Mouse (Mus musculus): ENCODE measurements at regions not wholly inside any gene's neighbourhood (a gene's known extent, or its start where the extent isn't known, plus 50 kb on each side); places are given as distances from the start of the nearest gene placed in this dataset.
A peak's percentile ranks its signal among the peaks of the same experiment; 100 is the strongest.

DNA sequence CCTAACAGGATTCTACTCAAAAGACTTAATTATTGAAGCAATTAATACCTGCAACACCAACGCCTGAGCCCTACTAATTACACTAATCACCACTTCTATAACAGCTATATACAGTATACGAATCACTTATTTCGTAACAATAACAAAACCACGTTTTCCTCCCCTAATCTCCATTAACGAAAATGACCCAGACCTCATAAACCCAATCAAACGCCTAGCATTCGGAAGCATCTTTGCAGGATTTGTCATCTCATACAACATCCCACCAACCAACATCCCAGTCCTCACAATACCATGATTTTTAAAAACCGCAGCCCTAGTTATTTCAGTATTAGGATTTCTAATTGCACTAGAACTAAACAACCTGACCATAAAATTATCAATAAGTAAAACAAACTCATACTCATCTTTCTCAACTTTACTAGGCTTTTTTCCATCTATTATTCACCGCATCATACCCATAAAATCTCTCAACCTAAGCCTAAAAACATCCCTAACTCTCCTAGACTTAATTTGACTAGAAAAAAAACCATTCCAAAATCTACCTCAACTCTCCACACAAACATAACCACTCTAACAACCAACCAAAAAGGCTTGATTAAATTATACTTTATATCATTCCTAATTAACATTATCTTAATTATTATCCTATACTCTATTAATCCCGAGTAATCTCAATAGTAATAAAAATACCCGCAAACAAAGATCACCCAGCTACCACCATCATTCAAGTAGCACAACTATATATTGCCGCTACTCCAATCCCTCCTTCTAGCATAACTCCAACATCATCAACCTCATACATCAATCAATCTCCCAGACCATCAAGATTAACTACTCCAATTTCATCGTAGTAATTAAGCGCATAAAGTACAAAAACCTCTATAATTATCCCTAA lies 830.9 kb upstream of the Tyrp1 start:
- H3K4me1 ChIP-seq: no peaks in the 10 kb centered on the region
- H3K9me3 ChIP-seq: no peaks in the 10 kb centered on the region
- ATAC-seq (ENCODE audit: extremely low read depth, insufficient number of reproducible peaks, low FRiP score, low TSS enrichment): peak; percentile 100
- H3K36me3 ChIP-seq: no peaks in the 10 kb centered on the region
- 80% methylated on average over 14 of the region's 14 CpGs for WGBS
- no peak overlapping the region for H3K9ac ChIP-seq
- no peak overlapping the region for H3K4me3 ChIP-seq
- no peak overlapping the region for H3K27ac ChIP-seq (replicated peaks)
- H3K4me2 ChIP-seq: no peak overlapping the region
- no peaks in the 10 kb centered on the region for H3K27me3 ChIP-seq (replicated peaks)

DNA sequence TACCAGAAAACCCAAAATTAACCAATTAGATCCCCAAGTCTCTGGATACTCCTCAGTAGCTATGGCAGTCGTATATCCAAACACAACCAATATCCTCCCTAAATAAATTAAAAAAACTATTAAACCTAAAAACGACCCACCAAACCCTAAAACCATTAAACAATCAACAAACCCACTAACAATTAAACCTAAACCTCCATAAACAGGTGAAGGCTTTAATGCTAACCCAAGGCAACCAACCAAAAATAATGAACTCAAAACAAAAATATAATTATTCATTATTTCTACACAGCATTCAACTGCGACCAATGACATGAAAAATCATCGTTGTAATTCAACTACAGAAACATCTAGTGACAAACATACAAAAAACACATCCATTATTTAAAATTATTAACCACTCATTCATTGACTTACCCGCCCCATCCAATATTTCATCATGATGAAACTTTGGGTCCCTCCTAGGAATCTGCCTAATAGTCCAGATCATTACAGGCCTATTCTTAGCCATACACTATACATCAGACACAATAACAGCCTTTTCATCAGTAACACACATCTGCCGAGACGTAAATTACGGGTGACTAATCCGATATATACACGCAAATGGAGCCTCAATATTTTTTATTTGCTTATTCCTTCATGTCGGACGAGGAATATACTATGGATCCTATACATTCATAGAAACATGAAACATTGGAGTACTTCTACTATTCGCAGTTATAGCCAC lies 830.1 kb upstream of the Tyrp1 start:
- H3K9me3 ChIP-seq: no peaks in the 10 kb centered on the region; the same call in 1 of the 2 replicates
- WGBS: 75% methylated on average over 13 of the region's 13 CpGs
- no peak overlapping the region for H3K4me2 ChIP-seq

DNA sequence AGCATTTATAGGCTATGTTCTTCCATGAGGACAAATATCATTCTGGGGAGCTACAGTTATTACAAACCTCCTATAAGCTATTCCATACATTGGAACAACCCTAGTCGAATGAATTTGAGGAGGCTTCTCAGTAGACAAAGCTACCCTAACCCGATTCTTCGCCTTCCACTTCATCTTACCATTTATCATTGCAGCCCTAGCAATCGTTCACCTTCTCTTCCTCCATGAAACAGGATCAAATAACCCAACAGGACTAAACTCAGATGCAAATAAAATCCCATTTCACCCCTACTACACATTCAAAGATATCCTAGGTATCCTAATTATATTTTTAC lies 829.6 kb upstream of the Tyrp1 start:
- 79% methylated on average over 4 of the region's 4 CpGs for WGBS
- no peaks in the 10 kb centered on the region for H3K27me3 ChIP-seq (replicated peaks)
- H3K9ac ChIP-seq: no peak overlapping the region
- ATAC-seq (ENCODE audit: extremely low read depth, insufficient number of reproducible peaks, low FRiP score, low TSS enrichment): no peak
- no peak overlapping the region for H3K4me2 ChIP-seq
- no peak overlapping the region for H3K4me3 ChIP-seq
- H3K9me3 ChIP-seq: no peaks in the 10 kb centered on the region; the same call in 1 of the 2 replicates
- H3K27ac ChIP-seq (replicated peaks): no peak overlapping the region
- H3K36me3 ChIP-seq: no peaks in the 10 kb centered on the region
- no peaks in the 10 kb centered on the region for H3K4me1 ChIP-seq

More for the DNA sequence above, 830.1 kb upstream of the Tyrp1 start:
- H3K4me3 ChIP-seq: no peak overlapping the region
- H3K36me3 ChIP-seq: no peaks in the 10 kb centered on the region
- peak; percentile 90 for ATAC-seq (ENCODE audit: extremely low read depth, insufficient number of reproducible peaks, low FRiP score, low TSS enrichment)
- H3K4me1 ChIP-seq: no peaks in the 10 kb centered on the region
- H3K27ac ChIP-seq (replicated peaks): no peak overlapping the region
- no peaks in the 10 kb centered on the region for H3K27me3 ChIP-seq (replicated peaks)
- H3K9ac ChIP-seq: no peak overlapping the region

DNA sequence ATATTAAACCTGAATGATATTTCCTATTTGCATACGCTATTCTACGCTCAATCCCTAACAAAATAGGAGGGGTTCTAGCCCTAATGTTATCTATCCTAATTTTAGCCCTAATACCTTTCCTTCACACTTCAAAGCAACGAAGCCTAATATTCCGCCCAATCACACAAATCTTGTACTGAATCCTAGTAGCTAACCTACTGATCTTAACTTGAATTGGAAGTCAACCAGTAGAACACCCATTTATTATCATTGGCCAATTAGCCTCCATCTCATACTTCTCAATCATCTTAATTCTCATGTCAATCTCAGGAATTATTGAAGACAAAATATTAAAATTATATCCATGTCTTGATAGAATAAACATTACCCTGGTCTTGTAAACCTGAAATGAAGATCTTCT lies 829.1 kb upstream of the Tyrp1 start:
- no peaks in the 10 kb centered on the region for H3K27me3 ChIP-seq (replicated peaks)
- H3K9ac ChIP-seq: no peak overlapping the region
- no peak for ATAC-seq (ENCODE audit: extremely low read depth, insufficient number of reproducible peaks, low FRiP score, low TSS enrichment)
- H3K4me2 ChIP-seq: no peak overlapping the region
- H3K4me1 ChIP-seq: no peaks in the 10 kb centered on the region
- H3K36me3 ChIP-seq: no peaks in the 10 kb centered on the region
- no peak overlapping the region for H3K4me3 ChIP-seq
- no peaks in the 10 kb centered on the region; the same call in 1 of the 2 replicates for H3K9me3 ChIP-seq
- no peak overlapping the region for H3K27ac ChIP-seq (replicated peaks)
- whole genome bisulfite sequencing: 82% methylated on average over 4 of the region's 4 CpGs

DNA sequence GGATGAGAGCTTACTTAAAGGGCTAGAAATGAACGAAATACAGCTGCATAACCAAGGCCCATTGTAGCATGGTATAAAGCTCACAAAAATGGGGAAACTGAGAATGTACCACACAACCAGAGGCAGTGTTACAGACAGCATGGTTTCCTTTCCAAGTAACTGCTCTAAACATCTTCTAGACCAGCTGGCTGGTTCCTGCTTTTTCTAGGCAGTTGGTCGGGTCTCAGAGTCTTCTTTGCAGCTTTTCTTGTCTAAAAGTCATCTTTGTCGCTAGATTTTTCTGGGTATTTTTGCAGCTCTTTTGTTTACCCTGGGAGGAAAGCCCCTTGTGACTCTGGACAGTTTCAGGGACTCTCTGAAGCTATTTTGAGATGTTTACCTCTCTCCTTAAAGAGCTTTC lies 806.0 kb upstream of the Tyrp1 start:
- no peaks in the 10 kb centered on the region for H3K27me3 ChIP-seq (replicated peaks)
- 51% methylated on average over 3 of the region's 3 CpGs for WGBS
- no peak for ATAC-seq (ENCODE audit: extremely low read depth, insufficient number of reproducible peaks, low FRiP score, low TSS enrichment)

DNA sequence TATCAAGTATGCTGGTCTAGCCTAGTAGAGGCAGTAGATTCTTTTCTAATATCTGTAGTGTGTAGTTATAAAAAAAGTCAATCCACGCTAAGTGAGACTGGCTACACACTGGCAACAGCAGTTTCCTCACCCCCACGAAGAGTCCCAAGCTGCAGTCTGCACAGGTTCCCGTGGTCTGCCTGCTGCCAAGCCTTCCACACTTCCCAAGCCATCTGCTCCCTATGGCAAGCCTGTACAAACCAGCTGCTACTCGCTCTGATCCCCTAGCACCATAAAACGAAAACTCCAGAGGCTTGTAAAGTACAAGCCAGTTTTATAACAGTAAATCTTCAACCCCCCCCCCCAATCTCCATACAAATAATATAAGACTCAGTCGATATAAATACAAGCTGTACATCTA lies 786.0 kb upstream of the Tyrp1 start:
- H3K4me2 ChIP-seq: no peak overlapping the region
- WGBS: 65% methylated on average over 6 of the region's 6 CpGs
- H3K27ac ChIP-seq (replicated peaks): no peak overlapping the region
- H3K36me3 ChIP-seq: no peaks in the 10 kb centered on the region
- no peaks in the 10 kb centered on the region for H3K4me1 ChIP-seq
- H3K9me3 ChIP-seq: no peaks in the 10 kb centered on the region
- H3K9ac ChIP-seq: no peak overlapping the region
- no peaks in the 10 kb centered on the region for H3K27me3 ChIP-seq (replicated peaks)
- ATAC-seq (ENCODE audit: extremely low read depth, insufficient number of reproducible peaks, low FRiP score, low TSS enrichment): no peak
- no peak overlapping the region for H3K4me3 ChIP-seq

More for the DNA sequence above, 806.0 kb upstream of the Tyrp1 start:
- no peaks in the 10 kb centered on the region for H3K9me3 ChIP-seq
- no peak overlapping the region for H3K27ac ChIP-seq (replicated peaks)
- no peaks in the 10 kb centered on the region for H3K4me1 ChIP-seq
- H3K36me3 ChIP-seq: no peaks in the 10 kb centered on the region
- H3K4me3 ChIP-seq: no peak overlapping the region
- H3K4me2 ChIP-seq: no peak overlapping the region
- no peak overlapping the region for H3K9ac ChIP-seq
